Mouse (Mus musculus) heart, postnatal 10 days (tissue): ENCODE measurements around the gene Cenpp. TPM values are rescaled to one million over a fixed set of nuclear protein-coding genes. Genes with fewer than 3 reads are reported as not detected.

ENCODE experiments used
- total RNA-seq, 2 experiments: library from RNA; stranded (reverse); gene quantifications; 2 replicates each; pipeline ENCODE4 v1.2.3; 2021

Gene Cenpp
- total RNA-seq, 2 experiments from 2014 or later, result 5.9 to 6.9 TPM

Other genes starting within 250 kb of the Cenpp start
- 1 to 10 TPM; 8.3 to 9.1 TPM for gene Ippk, start 231.5 kb downstream of the Cenpp start, total RNA-seq
- gene Tes3-ps, start 159.5 kb downstream of the Cenpp start, total RNA-seq, result 1 to 10 TPM; 1.6 TPM
- 10 to 100 TPM; 20.1 to 20.6 TPM for gene Ecm2, start 148.0 kb downstream of the Cenpp start, total RNA-seq
- gene Aspn, start 108.3 kb downstream of the Cenpp start, total RNA-seq, result 100 to 1,000 TPM in 1 of 2 experiments, 10 to 100 TPM in 1; 89.0 to 113 TPM
- gene Omd, start 70.3 kb downstream of the Cenpp start, total RNA-seq, result 1 to 10 TPM; 1.1 to 1.4 TPM
- gene Ogn, start 44.7 kb downstream of the Cenpp start, total RNA-seq, result 10 to 100 TPM; 75.4 to 78.8 TPM
- 10 to 100 TPM; 13.2 to 17.7 TPM for gene Nol8, start 293 bp upstream of the Cenpp start, total RNA-seq
- gene Iars, start 29.3 kb upstream of the Cenpp start, total RNA-seq, result 10 to 100 TPM; 60.2 to 66.8 TPM
- under 1 TPM; 0.43 to 0.89 TPM for gene Gm30302, start 146.2 kb upstream of the Cenpp start, total RNA-seq